ENCODE assay signal across 9 mouse cellular contexts in genomic region chr16:97292484-97293048, GRCm38 (mm10).
DNase-seq lines count a peak whose midpoint lies in the region; ATAC-seq lines count a peak whose summit lies in the region.
"Had no signal": no experiment of that assay in that cellular context is flagged by ENCODE, and none has a peak within 500 bp of the region (broad histone marks: within the 10 kb centered on the region; RNA-seq: fewer than 3 reads in every experiment).

No protein-coding gene starts in this region.

- no peaks in the 10 kb centered on the region for H3K9me3 ChIP-seq in lung, embryonic 15.5 days
- H3K9me3 ChIP-seq in limb, embryonic 10.5 days (replicated peaks), result no peaks in the 10 kb centered on the region
- no peaks in the 10 kb centered on the region for H3K9me3 ChIP-seq in stomach, embryonic 15.5 days
- H3K9me3 ChIP-seq: liver, embryonic 13.5 days had no signal

- no peak overlapping the region for H3K4me3 ChIP-seq in lung, embryonic 15.5 days
- peak overlapping the region; percentile 39 for H3K4me3 ChIP-seq in limb, embryonic 10.5 days
- no peak overlapping the region for H3K4me3 ChIP-seq in stomach, embryonic 15.5 days (replicated peaks)
- H3K4me3 ChIP-seq: liver, embryonic 13.5 days had no signal

- no peak overlapping the region for H3K9ac ChIP-seq in lung, embryonic 15.5 days
- no peak overlapping the region for H3K9ac ChIP-seq in stomach, embryonic 15.5 days
- H3K9ac ChIP-seq: liver, embryonic 13.5 days had no signal

- WGBS in lung, embryonic 15.5 days, result 6% methylated on average over 11 of the region's 11 CpGs
- 7% methylated on average over 11 of the region's 11 CpGs for whole genome bisulfite sequencing in limb, embryonic 10.5 days
- 2% methylated on average over 11 of the region's 11 CpGs for WGBS in stomach, embryonic 15.5 days

- H3K4me1 ChIP-seq in lung, embryonic 15.5 days, result peaks cover 5% of the 10 kb centered on the region
- peaks cover 11% of the 10 kb centered on the region for H3K4me1 ChIP-seq in limb, embryonic 10.5 days
- H3K4me1 ChIP-seq in stomach, embryonic 15.5 days, result peaks cover 5% of the 10 kb centered on the region; the same call in 1 of the 2 replicates

- ATAC-seq in lung, embryonic 15.5 days (ENCODE audit: borderline replicate concordance, extremely low read depth, low FRiP score, low TSS enrichment), result no peak
- peak; percentile 34 for ATAC-seq in granulocyte monocyte progenitor cell, adult 5-6 weeks (replicated peaks; ENCODE audit: poor library complexity, severe bottlenecking)
- ATAC-seq in stomach, embryonic 15.5 days (ENCODE audit: insufficient read depth, low FRiP score, low read depth), result peak; percentile 50; the same call in 1 of the 2 replicates

- H3K27ac ChIP-seq in lung, embryonic 15.5 days, result no peak overlapping the region
- H3K27ac ChIP-seq in limb, embryonic 10.5 days, result peak overlapping the region; percentile 64
- H3K27ac ChIP-seq in stomach, embryonic 15.5 days, result no peak overlapping the region
- H3K27ac ChIP-seq: liver, embryonic 13.5 days had no signal

- DNase-seq in lung, postnatal 10 days, result no peak
- DNase-seq in limb, embryonic 10.5 days (ENCODE audit: low spot score), result peak; percentile 52
- no peak for DNase-seq in frontal cortex, postnatal 10 days (ENCODE audit: low spot score in 2 of 2)
- DNase-seq in thymus, postnatal 14 days, result no peak
- DNase-seq in right cerebral cortex, postnatal 14 days, result no peak

- no peaks in the 10 kb centered on the region for H3K27me3 ChIP-seq in lung, embryonic 15.5 days
- no peaks in the 10 kb centered on the region for H3K27me3 ChIP-seq in limb, embryonic 10.5 days (ENCODE audit: low read depth, poor library complexity, severe bottlenecking)
- no peaks in the 10 kb centered on the region for H3K27me3 ChIP-seq in stomach, embryonic 15.5 days (replicated peaks)
- H3K27me3 ChIP-seq: liver, embryonic 13.5 days had no signal

- H3K4me2 ChIP-seq in lung, embryonic 15.5 days, result peak overlapping the region; percentile 32; the same call in 1 of the 2 replicates
- peak overlapping the region; percentile 32 for H3K4me2 ChIP-seq in stomach, embryonic 15.5 days
- H3K4me2 ChIP-seq: liver, embryonic 13.5 days had no signal

- no peaks in the 10 kb centered on the region for H3K36me3 ChIP-seq in lung, embryonic 15.5 days
- H3K36me3 ChIP-seq in limb, embryonic 10.5 days, result no peaks in the 10 kb centered on the region
- H3K36me3 ChIP-seq in stomach, embryonic 15.5 days, result no peaks in the 10 kb centered on the region
- H3K36me3 ChIP-seq: liver, embryonic 13.5 days had no signal
